Mouse (Mus musculus) cerebellum, adult 2 months (tissue): ENCODE measurements around the gene Reep3.

ENCODE experiments used
- CTCF ChIP-seq: fragments of 200-500 bp; IDR thresholded peaks from 2 replicates; pipeline ENCODE4 v1.5.1; 2011; ENCODE audit warnings: low read depth, mild to moderate bottlenecking, control low read depth, low read length, moderate library complexity, borderline replicate concordance; ENCODE audit not compliant: insufficient read depth
- POLR2A ChIP-seq: fragments of 200-500 bp; IDR thresholded peaks from 2 replicates; pipeline ENCODE4 v1.6.1; 2011; ENCODE audit warnings: low read length, control low read depth, borderline replicate concordance; ENCODE audit not compliant: insufficient read depth

DNA sequence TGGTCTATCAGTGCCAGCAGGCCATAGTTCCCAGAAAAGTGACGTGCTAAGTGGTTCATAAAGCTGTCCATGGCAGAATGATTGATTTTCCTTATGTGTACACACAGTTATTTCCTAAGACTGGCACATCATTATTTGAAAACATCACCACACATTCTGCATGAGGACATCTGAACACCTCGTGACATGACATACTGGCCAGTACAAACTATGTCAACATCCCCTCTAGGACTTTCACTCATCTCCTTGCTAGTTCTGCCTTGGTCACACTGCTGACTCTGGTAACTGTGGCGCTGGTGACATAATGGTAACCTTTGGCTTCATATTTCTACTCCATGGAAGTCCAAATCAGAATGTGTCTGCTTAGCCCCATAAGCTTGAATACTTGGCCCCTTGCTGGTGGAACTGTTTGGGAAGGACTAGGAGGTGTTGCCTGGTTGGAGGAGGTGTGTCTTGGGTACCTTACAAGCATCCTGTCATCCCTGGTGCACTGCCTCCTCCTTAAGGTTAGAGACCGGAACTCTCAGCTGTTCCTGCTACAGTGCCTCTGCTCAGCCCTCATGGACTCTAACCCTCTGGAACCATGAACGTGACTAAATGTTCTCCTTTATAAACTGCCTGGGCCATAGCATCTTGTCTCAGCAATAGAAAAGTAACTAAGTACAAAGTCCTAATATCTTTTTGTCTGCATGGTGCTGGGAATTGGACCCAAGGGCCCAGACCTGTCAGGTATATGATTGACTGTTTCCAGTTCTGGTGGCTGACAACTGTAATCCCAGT is 9.1 kb downstream of the Reep3 start:
- TF ChIP-seq CTCF (no peak), POLR2A (no peak)
